Mouse (Mus musculus) ES-E14 (cell line): ENCODE data around the gene Msh3. TPM values are rescaled to one million over a fixed set of nuclear protein-coding genes. Genes with fewer than 3 reads are reported as not detected.

Experiments used
- DNase-seq: peaks from one replicate; pipeline ENCODE4 v3.0.0-alpha.2; 2013; ENCODE audit warnings: low read depth, low spot score
- H3K27ac ChIP-seq: 2 replicates; pipeline ENCODE4 v1.5.1; 2012; ENCODE audit warnings: low read depth, mild to moderate bottlenecking, low read length, moderate library complexity, mixed read lengths; ENCODE audit not compliant: poor library complexity, insufficient read depth, severe bottlenecking
- H3K36me3 ChIP-seq: 2 replicates; pipeline ENCODE4 v1.6.1; 2012; ENCODE audit warnings: mild to moderate bottlenecking, low read length, moderate library complexity, mixed read lengths; ENCODE audit not compliant: control insufficient read depth, poor library complexity, insufficient read depth, severe bottlenecking
- H3K4me1 ChIP-seq, 2 experiments: fragments of 150-350 bp in 1 of 2; sonication (generic) in 1 of 2; 2 replicates each; pipeline ENCODE4 v1.6.1; 2012; ENCODE audit warnings: low read length in 2 of 2, mild to moderate bottlenecking in 1 of 2, mixed read lengths in 1 of 2; ENCODE audit not compliant: control insufficient read depth in 2 of 2, insufficient read depth in 2 of 2, poor library complexity in 1 of 2
- H3K4me3 ChIP-seq, 2 experiments: fragments of 150-350 bp in 1 of 2; sonication (generic) in 1 of 2; 2 replicates each; pipeline ENCODE4 v1.5.1; 2012; ENCODE audit warnings: low read length in 2 of 2, low read depth in 1 of 2, mild to moderate bottlenecking in 1 of 2, mixed read lengths in 1 of 2; ENCODE audit not compliant: insufficient read depth in 1 of 2, poor library complexity in 1 of 2, severe bottlenecking in 1 of 2
- H3K9ac ChIP-seq: 2 replicates; pipeline ENCODE4 v1.6.1; 2012; ENCODE audit warnings: low read depth, mild to moderate bottlenecking, low read length, mixed read lengths; ENCODE audit not compliant: poor library complexity, insufficient read depth, severe bottlenecking
- H3K9me3 ChIP-seq: fragments of 150-350 bp; sonication (generic); 2 replicates; pipeline ENCODE4 v1.6.1; 2012; ENCODE audit warnings: low read depth, mild to moderate bottlenecking, low read length; ENCODE audit not compliant: control insufficient read depth, insufficient read depth
- CHD2 ChIP-seq: IDR thresholded peaks from 2 replicates; pipeline ENCODE4 v1.6.1; 2014; ENCODE audit warnings: mild to moderate bottlenecking, low read depth, low read length, inconsistent platforms
- HCFC1 ChIP-seq: IDR thresholded peaks from 2 replicates; pipeline ENCODE4 v1.6.1; 2012; ENCODE audit warnings: low read length, inconsistent platforms, borderline replicate concordance; ENCODE audit not compliant: insufficient read depth
- MAFK ChIP-seq: IDR thresholded peaks from 2 replicates; pipeline ENCODE4 v1.6.1; 2014; ENCODE audit warnings: mild to moderate bottlenecking, low read depth, low read length, inconsistent platforms; ENCODE audit not compliant: insufficient read depth
- ZC3H11A ChIP-seq: IDR thresholded peaks from 2 replicates; pipeline ENCODE4 v1.6.1; 2012; ENCODE audit warnings: low read depth, mild to moderate bottlenecking, inconsistent platforms, low read length, borderline replicate concordance
- ZNF384 ChIP-seq: IDR thresholded peaks from 2 replicates; pipeline ENCODE4 v1.6.1; 2012; ENCODE audit warnings: low read depth, low read length, inconsistent platforms
- in situ Hi-C, 2 experiments: fragments of 600-800 bp; cut with MboI; formaldehyde crosslinking; loops; one replicate each; pipeline ENCODE4 v1.15.1; 2025; ENCODE audit warnings: low sequenced_read_pairs in 2 of 2, inconsistent platforms in 1 of 2; ENCODE audit not compliant: unreplicated experiment in 2 of 2
- total RNA-seq: library from RNA; depleted of rRNA; stranded (reverse); fragments of 300-350 nt; gene quantifications from 2 replicates; pipeline ENCODE4 v1.2.3, GENCODE M21; 2012

Msh3 gene
- total RNA-seq, 1 experiment, result 33.0 TPM

DNA sequence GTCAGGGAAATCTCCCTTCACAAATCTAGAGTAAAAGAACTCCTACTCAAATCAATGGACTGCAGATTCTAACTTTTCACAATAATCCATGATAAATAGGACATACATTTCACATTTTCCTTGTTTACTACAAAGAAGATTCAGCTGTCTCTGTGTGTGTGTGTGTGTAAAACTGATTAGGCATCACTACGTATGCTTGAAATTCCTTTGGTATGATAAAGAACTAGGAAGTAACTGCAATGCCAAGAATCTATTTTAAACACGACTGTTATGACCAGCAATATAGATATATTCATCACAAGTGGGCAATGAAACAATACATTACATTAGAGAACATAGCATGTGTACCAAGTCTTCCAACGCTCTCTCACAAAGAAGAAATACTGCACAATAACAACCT is 99.3 kb downstream of the Msh3 start:
- H3K36me3 ChIP-seq, result no peaks in the 10 kb centered on the region; the same call in none of the 2 replicates
- no peaks in the 10 kb centered on the region for H3K9me3 ChIP-seq
- H3K27ac ChIP-seq, result no peak overlapping the region
- no peak overlapping the region for H3K4me3 ChIP-seq
- DNase-seq, result no peak
- in situ Hi-C loops, result no loop called here
- TF ChIP-seq MAFK (no peak), ZNF384 (no peak), ZC3H11A (no peak), CHD2 (no peak), HCFC1 (no peak)
- no peaks in the 10 kb centered on the region for H3K4me1 ChIP-seq
- H3K9ac ChIP-seq, result no peak overlapping the region

DNA sequence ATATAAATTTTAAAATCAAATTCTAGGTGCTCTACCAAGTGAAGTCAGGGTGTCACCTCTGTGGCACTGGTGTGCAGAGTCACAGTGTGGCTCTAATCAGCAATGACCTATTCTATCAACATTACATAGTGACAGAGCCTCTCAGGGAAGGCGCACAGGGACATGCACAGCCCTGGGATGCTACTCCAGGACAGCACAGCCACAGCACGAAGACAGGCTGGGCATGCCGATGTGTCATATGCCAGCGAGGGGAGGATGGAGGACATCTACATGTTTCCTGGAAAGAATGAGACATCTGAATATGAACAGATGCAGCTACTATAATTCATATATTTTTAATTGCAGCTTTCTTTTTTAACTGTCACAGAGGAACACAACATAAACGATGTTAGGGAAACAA is 101.0 kb downstream of the Msh3 start:
- Histone ChIP-seq H3K4me3 (no peak overlapping the region), H3K27ac (no peak overlapping the region), H3K9ac (no peak overlapping the region), H3K4me1 (no peaks in the 10 kb centered on the region), H3K9me3 (no peaks in the 10 kb centered on the region), H3K36me3 (no peaks in the 10 kb centered on the region; the same call in 1 of the 2 replicates)
- DNase-seq, result no peak
- in situ Hi-C loops, result no loop called here
- TF ChIP-seq ZC3H11A (no peak), MAFK (no peak), CHD2 (no peak), ZNF384 (no peak), HCFC1 (no peak)

DNA sequence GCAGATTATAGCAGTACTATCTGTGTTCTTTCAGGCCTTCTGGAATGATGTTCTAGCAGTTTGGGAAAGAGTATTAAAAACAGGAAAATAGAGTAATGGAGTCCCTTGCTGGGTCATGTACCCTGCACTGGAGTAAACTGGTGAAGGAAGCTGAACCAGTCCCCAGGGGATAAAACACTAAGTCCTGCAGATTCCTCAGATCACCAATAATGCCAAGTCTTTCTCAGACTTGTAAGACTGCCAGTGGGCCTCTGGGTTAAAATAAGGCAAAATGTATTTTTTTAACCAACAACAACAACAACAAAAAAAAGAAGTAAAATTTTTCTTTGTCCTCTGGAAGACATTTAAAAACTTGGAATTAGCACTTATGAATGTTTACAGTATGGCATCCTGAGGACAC is 102.5 kb downstream of the Msh3 start:
- Histone ChIP-seq H3K4me3 (no peak overlapping the region), H3K9ac (no peak overlapping the region), H3K36me3 (no peaks in the 10 kb centered on the region; the same call in 1 of the 2 replicates), H3K4me1 (no peaks in the 10 kb centered on the region), H3K27ac (no peak overlapping the region), H3K9me3 (no peaks in the 10 kb centered on the region)
- DNase-seq, result no peak
- in situ Hi-C loops, result no loop called here
- TF ChIP-seq HCFC1, result no peak

DNA sequence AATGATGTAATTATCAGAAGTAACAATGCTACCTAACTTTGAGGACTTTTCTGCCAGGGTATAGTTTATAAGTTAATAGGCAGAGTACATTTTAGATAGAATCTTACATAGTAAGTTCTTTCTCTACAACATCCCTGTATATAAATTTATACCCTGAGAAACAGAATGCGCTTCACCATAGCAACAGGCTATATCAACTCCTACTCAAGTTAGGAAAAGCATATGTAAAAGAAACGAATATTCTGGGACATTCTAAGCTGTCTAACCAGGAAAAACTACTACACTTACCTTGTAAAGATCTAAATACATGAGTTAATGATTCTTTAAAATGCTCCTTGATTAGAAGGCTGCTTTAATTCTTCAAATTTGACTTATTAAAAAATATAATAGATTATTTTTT is 107.2 kb downstream of the Msh3 start:
- DNase-seq, result no peak
- no peak overlapping the region for H3K9ac ChIP-seq
- no peaks in the 10 kb centered on the region for H3K4me1 ChIP-seq
- no peak overlapping the region for H3K4me3 ChIP-seq
- H3K9me3 ChIP-seq, result no peaks in the 10 kb centered on the region
- in situ Hi-C loops, result no loop called here
- TF ChIP-seq HCFC1 (no peak), ZC3H11A (no peak), CHD2 (no peak), ZNF384 (no peak), MAFK (no peak)
- H3K36me3 ChIP-seq, result peaks cover 2% of the 10 kb centered on the region; the same call in 1 of the 2 replicates
- H3K27ac ChIP-seq, result no peak overlapping the region

- DNase-seq, result no peak
- in situ Hi-C loops, result no loop called here
- Histone ChIP-seq H3K9me3 (no peaks in the 10 kb centered on the region), H3K4me1 (no peaks in the 10 kb centered on the region), H3K36me3 (peaks cover 2% of the 10 kb centered on the region; the same call in 1 of the 2 replicates), H3K27ac (no peak overlapping the region), H3K9ac (no peak overlapping the region), H3K4me3 (no peak overlapping the region)
- TF ChIP-seq ZNF384 (no peak), CHD2 (no peak), HCFC1 (no peak), ZC3H11A (no peak), MAFK (no peak)
Measured at GRCm38 (mm10) chr13:92246966-92247365, 107.8 kb downstream of the Msh3 start.
